Mouse (Mus musculus): Measurements from ENCODE around the gene Mak. TPM values are rescaled to one million over a fixed set of nuclear protein-coding genes. Genes with fewer than 3 reads are reported as not detected.

Mak gene
- total and polyA plus RNA-seq, 3 experiments = not detected

- TF ChIP-seq UBTF (IDR thresholded peaks at IDR 0.05; ENCODE audit: borderline replicate concordance, insufficient read depth, low read depth, low read length) (no peak), USF1 (IDR thresholded peaks at IDR 0.05; ENCODE audit: low read depth, low read length) (no peak), NRF1 (IDR thresholded peaks at IDR 0.05; ENCODE audit: insufficient read depth, low read depth, low read length, poor library complexity, severe bottlenecking) (no peak), USF2 (IDR thresholded peaks at IDR 0.05; ENCODE audit: borderline replicate concordance in 1 of 2, insufficient read depth in 1 of 2, low read depth in 1 of 2, low read length in 2 of 2) (no peak), TBP (IDR thresholded peaks at IDR 0.05; ENCODE audit: low read depth, low read length) (no peak)
Measured at GRCm38 (mm10) chr13:41045901-41046300, 33.6 kb downstream of the Mak start.

GRCm38 (mm10) chr13:41042511-41042910, 37.0 kb downstream of the Mak start:
- no peaks in the 10 kb centered on the region for H3K79me2 ChIP-seq (ENCODE audit: control insufficient read depth, insufficient read depth, low read length, poor library complexity)
- no peak for DNase-seq (ENCODE audit: low read depth, low spot score)
- H3K36me3 ChIP-seq (ENCODE audit: control insufficient read depth in 1 of 2, insufficient read depth in 2 of 2, low read length in 2 of 2) = no peaks in the 10 kb centered on the region
- no peak overlapping the region for H3K27ac ChIP-seq (ENCODE audit: control insufficient read depth, low read depth, low read length)
- H3K4me3 ChIP-seq (ENCODE audit: control insufficient read depth in 1 of 2, insufficient read depth in 1 of 2, low read depth in 2 of 2, low read length in 2 of 2) = no peak overlapping the region
- no peaks in the 10 kb centered on the region for H3K4me1 ChIP-seq (ENCODE audit: control insufficient read depth in 1 of 2, insufficient read depth in 2 of 2, low read length in 2 of 2)
- H3K9ac ChIP-seq (ENCODE audit: control insufficient read depth, low read depth, low read length, poor library complexity, severe bottlenecking) = no peak overlapping the region
- H3K27me3 ChIP-seq (ENCODE audit: control insufficient read depth in 1 of 2, insufficient read depth in 2 of 2, low read length in 2 of 2) = peaks cover 0 to 4% of the 10 kb centered on the region in 2 experiments; a peak in 3 of 4 replicates
- no peak for TF ChIP-seq RAD21 (IDR thresholded peaks at IDR 0.05; ENCODE audit: low read depth, low read length)
- TF ChIP-seq BHLHE40 (IDR thresholded peaks at IDR 0.05; ENCODE audit: borderline replicate concordance, low read depth, low read length) = no peak
- no peaks in the 10 kb centered on the region for H3K9me3 ChIP-seq (replicated peaks; ENCODE audit: insufficient read depth, low read length)

More at GRCm38 (mm10) chr13:41045901-41046300, 33.6 kb downstream of the Mak start:
- peaks cover 0 to 6% of the 10 kb centered on the region in 2 experiments; a peak in 3 of 4 replicates for H3K27me3 ChIP-seq (ENCODE audit: control insufficient read depth in 1 of 2, insufficient read depth in 2 of 2, low read length in 2 of 2)
- no peak for DNase-seq (ENCODE audit: low read depth, low spot score)
- H3K4me3 ChIP-seq (ENCODE audit: control insufficient read depth in 1 of 2, insufficient read depth in 1 of 2, low read depth in 2 of 2, low read length in 2 of 2) = no peak overlapping the region
- no peak overlapping the region for H3K27ac ChIP-seq (ENCODE audit: control insufficient read depth, low read depth, low read length)
- no peaks in the 10 kb centered on the region for H3K4me1 ChIP-seq (ENCODE audit: control insufficient read depth in 1 of 2, insufficient read depth in 2 of 2, low read length in 2 of 2)
- no peaks in the 10 kb centered on the region for H3K9me3 ChIP-seq (replicated peaks; ENCODE audit: insufficient read depth, low read length)
- H3K36me3 ChIP-seq (ENCODE audit: control insufficient read depth in 1 of 2, insufficient read depth in 2 of 2, low read length in 2 of 2) = no peaks in the 10 kb centered on the region
- H3K79me2 ChIP-seq (ENCODE audit: control insufficient read depth, insufficient read depth, low read length, poor library complexity) = no peaks in the 10 kb centered on the region
- H3K9ac ChIP-seq (ENCODE audit: control insufficient read depth, low read depth, low read length, poor library complexity, severe bottlenecking) = no peak overlapping the region

GRCm38 (mm10) chr13:41030098-41030497, 49.4 kb downstream of the Mak start:
- H3K79me2 ChIP-seq (ENCODE audit: control insufficient read depth, insufficient read depth, low read length, poor library complexity) = no peaks in the 10 kb centered on the region
- no peak for TF ChIP-seq SIN3A (IDR thresholded peaks at IDR 0.05; ENCODE audit: low read length)
- no peak for TF ChIP-seq CTCF (IDR thresholded peaks at IDR 0.05 in 2 of 3, conservative IDR thresholded peaks at IDR 0.05 in 1 of 3; ENCODE audit: control insufficient read depth in 1 of 3, insufficient read depth in 1 of 3, low read depth in 2 of 3, low read length in 3 of 3, poor library complexity in 1 of 3, severe bottlenecking in 1 of 3)
- no peak for TF ChIP-seq ETS1 (IDR thresholded peaks at IDR 0.05; ENCODE audit: low read depth, low read length)
- TF ChIP-seq E2F4 (IDR thresholded peaks at IDR 0.05; ENCODE audit: borderline replicate concordance, low read depth, low read length) = no peak
- H3K9ac ChIP-seq (ENCODE audit: control insufficient read depth, low read depth, low read length, poor library complexity, severe bottlenecking) = no peak overlapping the region
- H3K4me3 ChIP-seq (ENCODE audit: control insufficient read depth in 1 of 2, insufficient read depth in 1 of 2, low read depth in 2 of 2, low read length in 2 of 2) = no peak overlapping the region
- H3K36me3 ChIP-seq (ENCODE audit: control insufficient read depth in 1 of 2, insufficient read depth in 2 of 2, low read length in 2 of 2) = peaks cover 0 to 2% of the 10 kb centered on the region in 2 experiments; a peak in 2 of 4 replicates
- no peak overlapping the region for H3K27ac ChIP-seq (ENCODE audit: control insufficient read depth, low read depth, low read length)
- no peaks in the 10 kb centered on the region for H3K9me3 ChIP-seq (replicated peaks; ENCODE audit: insufficient read depth, low read length)
- H3K27me3 ChIP-seq (ENCODE audit: control insufficient read depth in 1 of 2, insufficient read depth in 2 of 2, low read length in 2 of 2) = no peaks in the 10 kb centered on the region
- DNase-seq (ENCODE audit: low read depth, low spot score) = no peak
- peaks cover 0 to 11% of the 10 kb centered on the region in 2 experiments; a peak in 2 of 4 replicates for H3K4me1 ChIP-seq (ENCODE audit: control insufficient read depth in 1 of 2, insufficient read depth in 2 of 2, low read length in 2 of 2)

All from MEL (cell line).